Mouse (Mus musculus): ENCODE measurements around the gene Thrb. TPM values are rescaled to one million over a fixed set of nuclear protein-coding genes. Genes with fewer than 3 reads are reported as not detected.
A peak's percentile ranks its signal among the peaks of the same experiment; 100 is the strongest.

Gene Thrb
- polyA plus RNA-seq, 1 experiment from 2014 or later: 0.30 TPM

GRCm38 (mm10) chr14:17846700-17847099, 186.6 kb downstream of the Thrb start:
- H3K4me3 ChIP-seq (ENCODE audit: inconsistent target): no peak overlapping the region
- H3K27ac ChIP-seq: no peak overlapping the region
- H3K36me3 ChIP-seq (ENCODE audit: inconsistent target): no peaks in the 10 kb centered on the region
- WGBS (ENCODE audit: missing documents): 87% methylated on average over 2 of the region's 2 CpGs
- H3K79me2 ChIP-seq (ENCODE audit: inconsistent target): no peaks in the 10 kb centered on the region

- WGBS (ENCODE audit: missing documents): 81% methylated on average over 8 of the region's 8 CpGs
- Histone ChIP-seq H3K4me3 (ENCODE audit: inconsistent target) (no peak overlapping the region), H3K79me2 (ENCODE audit: inconsistent target) (no peaks in the 10 kb centered on the region), H3K27ac (no peak overlapping the region), H3K36me3 (ENCODE audit: inconsistent target) (no peaks in the 10 kb centered on the region)
Observed at GRCm38 (mm10) chr14:17847211-17847610, 187.2 kb downstream of the Thrb start.

GRCm38 (mm10) chr14:17850355-17850754, 190.3 kb downstream of the Thrb start:
- Histone ChIP-seq H3K27ac (no peak overlapping the region), H3K79me2 (ENCODE audit: inconsistent target) (no peaks in the 10 kb centered on the region)
- 91% methylated on average over 4 of the region's 4 CpGs for WGBS (ENCODE audit: missing documents)

GRCm38 (mm10) chr14:17852236-17852635, 192.2 kb downstream of the Thrb start:
- Histone ChIP-seq H3K4me3 (ENCODE audit: inconsistent target) (no peak overlapping the region), H3K36me3 (ENCODE audit: inconsistent target) (no peaks in the 10 kb centered on the region), H3K27ac (no peak overlapping the region), H3K79me2 (ENCODE audit: inconsistent target) (no peaks in the 10 kb centered on the region)
- 83% methylated on average over 2 of the region's 2 CpGs for WGBS (ENCODE audit: missing documents)

More at GRCm38 (mm10) chr14:17850355-17850754, 190.3 kb downstream of the Thrb start:
- no peaks in the 10 kb centered on the region for H3K36me3 ChIP-seq (ENCODE audit: inconsistent target)
- H3K4me3 ChIP-seq (ENCODE audit: inconsistent target): no peak overlapping the region

GRCm38 (mm10) chr14:17859790-17860385, 199.8 kb downstream of the Thrb start:
- Histone ChIP-seq H3K27ac (no peak overlapping the region), H3K36me3 (ENCODE audit: inconsistent target) (no peaks in the 10 kb centered on the region), H3K4me3 (ENCODE audit: inconsistent target) (no peak overlapping the region), H3K79me2 (ENCODE audit: inconsistent target) (no peaks in the 10 kb centered on the region)
- WGBS (ENCODE audit: missing documents): 91% methylated on average over 5 of the region's 5 CpGs

GRCm38 (mm10) chr14:17862651-17863050, 202.6 kb downstream of the Thrb start:
- Histone ChIP-seq H3K79me2 (ENCODE audit: inconsistent target) (no peaks in the 10 kb centered on the region), H3K27ac (no peak overlapping the region), H3K36me3 (ENCODE audit: inconsistent target) (no peaks in the 10 kb centered on the region), H3K4me3 (ENCODE audit: inconsistent target) (no peak overlapping the region)
- 72% methylated on average over 3 of the region's 3 CpGs for WGBS (ENCODE audit: missing documents)

- Histone ChIP-seq H3K36me3 (ENCODE audit: inconsistent target) (no peaks in the 10 kb centered on the region), H3K27ac (no peak overlapping the region), H3K4me3 (ENCODE audit: inconsistent target) (no peak overlapping the region), H3K79me2 (ENCODE audit: inconsistent target) (no peaks in the 10 kb centered on the region)
- 35% methylated on average over 6 of the region's 6 CpGs for WGBS (ENCODE audit: missing documents)
Observed at GRCm38 (mm10) chr14:17863701-17864320, 203.8 kb downstream of the Thrb start.

GRCm38 (mm10) chr14:17868326-17868725, 208.3 kb downstream of the Thrb start:
- H3K79me2 ChIP-seq (ENCODE audit: inconsistent target): no peaks in the 10 kb centered on the region
- no peaks in the 10 kb centered on the region for H3K36me3 ChIP-seq (ENCODE audit: inconsistent target)
- no peak overlapping the region for H3K4me3 ChIP-seq (ENCODE audit: inconsistent target)
- H3K27ac ChIP-seq: no peak overlapping the region
- 96% methylated on average over 6 of the region's 6 CpGs for WGBS (ENCODE audit: missing documents)

- Histone ChIP-seq H3K36me3 (ENCODE audit: inconsistent target) (no peaks in the 10 kb centered on the region), H3K4me3 (ENCODE audit: inconsistent target) (no peak overlapping the region), H3K27ac (no peak overlapping the region), H3K79me2 (ENCODE audit: inconsistent target) (no peaks in the 10 kb centered on the region)
- WGBS (ENCODE audit: missing documents): 37% methylated on average over 2 of the region's 2 CpGs
Observed at GRCm38 (mm10) chr14:17875946-17876345, 215.9 kb downstream of the Thrb start.

GRCm38 (mm10) chr14:17879446-17879845, 219.4 kb downstream of the Thrb start:
- H3K4me3 ChIP-seq (ENCODE audit: inconsistent target): no peak overlapping the region
- H3K27ac ChIP-seq: peak overlapping the region; percentile 72
- WGBS (ENCODE audit: missing documents): 2% methylated on average over 5 of the region's 5 CpGs

GRCm38 (mm10) chr14:17884884-17885283, 224.8 kb downstream of the Thrb start:
- Histone ChIP-seq H3K27ac (no peak overlapping the region), H3K4me3 (ENCODE audit: inconsistent target) (no peak overlapping the region), H3K36me3 (ENCODE audit: inconsistent target) (no peaks in the 10 kb centered on the region), H3K79me2 (ENCODE audit: inconsistent target) (no peaks in the 10 kb centered on the region)
- WGBS (ENCODE audit: missing documents): 89% methylated on average over 13 of the region's 13 CpGs

More at GRCm38 (mm10) chr14:17879446-17879845, 219.4 kb downstream of the Thrb start:
- Histone ChIP-seq H3K79me2 (ENCODE audit: inconsistent target) (no peaks in the 10 kb centered on the region), H3K36me3 (ENCODE audit: inconsistent target) (no peaks in the 10 kb centered on the region)

GRCm38 (mm10) chr14:17885320-17885719, 225.3 kb downstream of the Thrb start:
- H3K79me2 ChIP-seq (ENCODE audit: inconsistent target): no peaks in the 10 kb centered on the region
- WGBS (ENCODE audit: missing documents): 69% methylated on average over 3 of the region's 3 CpGs

GRCm38 (mm10) chr14:17894791-17895190, 234.7 kb downstream of the Thrb start:
- Histone ChIP-seq H3K4me3 (ENCODE audit: inconsistent target) (no peak overlapping the region), H3K79me2 (ENCODE audit: inconsistent target) (no peaks in the 10 kb centered on the region), H3K36me3 (ENCODE audit: inconsistent target) (no peaks in the 10 kb centered on the region), H3K27ac (no peak overlapping the region)
- WGBS (ENCODE audit: missing documents): 83% methylated on average over 1 of the region's 1 CpGs

More at GRCm38 (mm10) chr14:17885320-17885719, 225.3 kb downstream of the Thrb start:
- no peaks in the 10 kb centered on the region for H3K36me3 ChIP-seq (ENCODE audit: inconsistent target)
- H3K27ac ChIP-seq: no peak overlapping the region
- H3K4me3 ChIP-seq (ENCODE audit: inconsistent target): no peak overlapping the region

- no peak overlapping the region for H3K27ac ChIP-seq
- no peaks in the 10 kb centered on the region for H3K36me3 ChIP-seq (ENCODE audit: inconsistent target)
- H3K79me2 ChIP-seq (ENCODE audit: inconsistent target): no peaks in the 10 kb centered on the region
- WGBS (ENCODE audit: missing documents): 92% methylated on average over 6 of the region's 6 CpGs
- no peak overlapping the region for H3K4me3 ChIP-seq (ENCODE audit: inconsistent target)
Observed at GRCm38 (mm10) chr14:17899733-17900413, 239.8 kb downstream of the Thrb start.

- Histone ChIP-seq H3K4me3 (ENCODE audit: inconsistent target) (no peak overlapping the region), H3K36me3 (ENCODE audit: inconsistent target) (no peaks in the 10 kb centered on the region), H3K79me2 (ENCODE audit: inconsistent target) (no peaks in the 10 kb centered on the region), H3K27ac (no peak overlapping the region)
- 87% methylated on average over 3 of the region's 3 CpGs for WGBS (ENCODE audit: missing documents)
Observed at GRCm38 (mm10) chr14:17900414-17900795, 240.3 kb downstream of the Thrb start.
